In genomic region chr3:87765631-87766283, GRCm38 (mm10) we compare ENCODE assay signal across 10 mouse cellular contexts. TPM values are rescaled to one million over a fixed set of nuclear protein-coding genes. Genes with fewer than 3 reads are reported as not detected.
DNase-seq lines count a peak whose midpoint lies in the region; ATAC-seq and TF ChIP-seq lines count a peak whose summit lies in the region.
"Had no signal": no experiment of that assay in that cellular context is flagged by ENCODE, and none has a peak within 500 bp of the region (broad histone marks: within the 10 kb centered on the region; RNA-seq: fewer than 3 reads in every experiment).

No protein-coding gene starts in this region.

- H3K27me3 ChIP-seq in liver, adult 2 months (ENCODE audit: control insufficient read depth, insufficient read depth, low read length) = no peaks in the 10 kb centered on the region
- peaks cover 16% of the 10 kb centered on the region for H3K27me3 ChIP-seq in embryonic facial prominence, embryonic 15.5 days
- peaks cover 54% of the 10 kb centered on the region for H3K27me3 ChIP-seq in hindbrain, embryonic 12.5 days
- peaks cover 50% of the 10 kb centered on the region for H3K27me3 ChIP-seq in liver, embryonic 15.5 days

- H3K4me3 ChIP-seq in liver, adult 2 months (ENCODE audit: insufficient read depth, low read depth, low read length) = no peak overlapping the region
- H3K4me3 ChIP-seq in embryonic facial prominence, embryonic 15.5 days (replicated peaks) = no peak overlapping the region
- H3K4me3 ChIP-seq in hindbrain, embryonic 12.5 days = no peak overlapping the region
- H3K4me3 ChIP-seq in liver, embryonic 15.5 days (replicated peaks) = no peak overlapping the region

- no peak for DNase-seq in liver, adult 2 months (ENCODE audit: extremely low read depth, low read depth, low spot score)
- no peak for DNase-seq in liver
- no peak for DNase-seq in cerebellum, adult 8-10 months
- no peak for DNase-seq in gastrocnemius, postnatal 10 days
- no peak for DNase-seq in layer of hippocampus, adult 11-12 months (ENCODE audit: low spot score)

- H3K4me2 ChIP-seq in embryonic facial prominence, embryonic 15.5 days (replicated peaks) = no peak overlapping the region
- no peak overlapping the region; the same call in 1 of the 2 replicates for H3K4me2 ChIP-seq in hindbrain, embryonic 12.5 days (replicated peaks)
- 0 out of 2 replicates have a peak overlapping the region, but pooled peaks have one; percentile 6 for H3K4me2 ChIP-seq in liver, embryonic 15.5 days

- no peak for TF ChIP-seq CTCF in liver, adult 2 months (IDR thresholded peaks at IDR 0.05; ENCODE audit: low read depth, low read length)

- H3K9me3 ChIP-seq in embryonic facial prominence, embryonic 15.5 days (replicated peaks) = no peaks in the 10 kb centered on the region
- H3K9me3 ChIP-seq in hindbrain, embryonic 12.5 days (replicated peaks) = no peaks in the 10 kb centered on the region
- H3K9me3 ChIP-seq in liver, embryonic 15.5 days (replicated peaks) = no peaks in the 10 kb centered on the region
- H3K9me3 ChIP-seq: G1E had no signal

- H3K36me3 ChIP-seq in liver, adult 2 months (ENCODE audit: control insufficient read depth, insufficient read depth, low read length) = no peaks in the 10 kb centered on the region
- no peaks in the 10 kb centered on the region for H3K36me3 ChIP-seq in embryonic facial prominence, embryonic 15.5 days
- H3K36me3 ChIP-seq in hindbrain, embryonic 12.5 days = no peaks in the 10 kb centered on the region
- no peaks in the 10 kb centered on the region for H3K36me3 ChIP-seq in liver, embryonic 15.5 days (replicated peaks)
- H3K36me3 ChIP-seq: G1E had no signal

- 64% methylated on average over 5 of the region's 5 CpGs for WGBS in liver, adult 2 months
- WGBS in embryonic facial prominence, embryonic 15.5 days = 70% methylated on average over 5 of the region's 5 CpGs
- WGBS in hindbrain, embryonic 12.5 days = 75% methylated on average over 5 of the region's 5 CpGs
- WGBS in liver, embryonic 15.5 days (ENCODE audit: insufficient replicate concordance) = 47% methylated on average over 5 of the region's 5 CpGs

- H3K9ac ChIP-seq in liver, adult 2 months (ENCODE audit: low read depth, low read length) = peak overlapping the region; percentile 14
- H3K9ac ChIP-seq in embryonic facial prominence, embryonic 15.5 days = no peak overlapping the region
- no peak overlapping the region for H3K9ac ChIP-seq in hindbrain, embryonic 12.5 days
- H3K9ac ChIP-seq in liver, embryonic 15.5 days = no peak overlapping the region

- peaks cover under 1% of the 10 kb centered on the region; the same call in 1 of the 2 replicates for H3K4me1 ChIP-seq in liver, adult 2 months (ENCODE audit: control insufficient read depth, insufficient read depth, low read length)
- peaks cover 61% of the 10 kb centered on the region for H3K4me1 ChIP-seq in embryonic facial prominence, embryonic 15.5 days
- peaks cover 34% of the 10 kb centered on the region for H3K4me1 ChIP-seq in hindbrain, embryonic 12.5 days
- H3K4me1 ChIP-seq in liver, embryonic 15.5 days (replicated peaks) = peaks cover 17% of the 10 kb centered on the region

- 0 out of 2 replicates have a peak, but pooled peaks cover 4% of the 10 kb centered on the region for H3K79me2 ChIP-seq in liver, adult 2 months (ENCODE audit: control insufficient read depth, insufficient read depth, low read length)

- no peak for ATAC-seq in embryonic facial prominence, embryonic 15.5 days (ENCODE audit: insufficient number of reproducible peaks, low FRiP score, low TSS enrichment, low read depth)
- no peak for ATAC-seq in hindbrain, embryonic 12.5 days (ENCODE audit: low FRiP score)
- ATAC-seq in liver, embryonic 15.5 days (ENCODE audit: insufficient read depth) = no peak

- H3K27ac ChIP-seq in liver, adult 2 months (replicated peaks; ENCODE audit: insufficient read depth, low read depth, low read length) = peak overlapping the region; percentile 46
- H3K27ac ChIP-seq in embryonic facial prominence, embryonic 15.5 days (replicated peaks) = peak overlapping the region; percentile 88
- peak overlapping the region; percentile 62; the same call in 1 of the 2 replicates for H3K27ac ChIP-seq in hindbrain, embryonic 12.5 days
- peak overlapping the region; percentile 66 for H3K27ac ChIP-seq in liver, embryonic 15.5 days (replicated peaks)

- TF ChIP-seq POLR2A in liver, adult 2 months (IDR thresholded peaks at IDR 0.05; ENCODE audit: extremely low read depth, insufficient read depth, low read length) = no peak

RNA-seq across cellular contexts. Expression of gene Lrrc71, which starts 17.3 kb away (rescaled TPM):
- under 0.01 and 0.07 TPM in 2 replicates for total RNA-seq in liver, adult 2 months (2014; rRNA removed)
- polyA plus RNA-seq in liver, adult 2 months (2012; rRNA removed) = 0.04 and 0.06 TPM in 2 replicates
- 3.3 and 5.4 TPM in 2 replicates for polyA plus RNA-seq in embryonic facial prominence, embryonic 15.5 days (2015; fragmentation: Nextera tagmentation; extraction: Ambion mirVana)
- polyA plus RNA-seq in hindbrain, embryonic 12.5 days (2016; fragmentation: Nextera tagmentation; extraction: Ambion mirVana) = 0.90 and 1.2 TPM in 2 replicates
- polyA plus RNA-seq in liver, embryonic 15.5 days (2015; fragmentation: Nextera tagmentation; extraction: Ambion mirVana) = 0.15 and 0.18 TPM in 2 replicates
- under 1 TPM in 1 of 2 experiments, not detected in 1; 0.11 TPM for total RNA-seq in gastrocnemius, postnatal 10 days (2021)
- total RNA-seq: megakaryocyte-erythroid progenitor cell, adult 5-6 weeks had no signal
- polyA plus RNA-seq: G1E had no signal

RNA-seq across cellular contexts. Expression of gene Ntrk1, which starts 29.2 kb away (rescaled TPM):
- 0.27 TPM in 1 of 2 replicates, not detected in the other for total RNA-seq in liver, adult 2 months (2014; rRNA removed)
- polyA plus RNA-seq in liver, adult 2 months (2012; rRNA removed) = 0.04 and 0.12 TPM in 2 replicates
- polyA plus RNA-seq in embryonic facial prominence, embryonic 15.5 days (2015; fragmentation: Nextera tagmentation; extraction: Ambion mirVana) = 4.2 and 4.9 TPM in 2 replicates
- 19.3 and 24.0 TPM in 2 replicates for polyA plus RNA-seq in hindbrain, embryonic 12.5 days (2016; fragmentation: Nextera tagmentation; extraction: Ambion mirVana)
- polyA plus RNA-seq in liver, embryonic 15.5 days (2015; fragmentation: Nextera tagmentation; extraction: Ambion mirVana) = 0.20 and 0.26 TPM in 2 replicates
- under 1 TPM; 0.09 TPM for total RNA-seq in gastrocnemius, postnatal 10 days (2021)
- total RNA-seq: G1E; megakaryocyte-erythroid progenitor cell, adult 5-6 weeks had no signal
- polyA plus RNA-seq: G1E had no signal

RNA-seq across cellular contexts. Expression of gene Insrr, which starts 31.0 kb away (rescaled TPM):
- total RNA-seq in liver, adult 2 months (2014; rRNA removed) = not detected in 2 replicates
- polyA plus RNA-seq in liver, adult 2 months (2012; rRNA removed) = 0.02 TPM in 1 of 2 replicates, not detected in the other
- 0.47 and 0.68 TPM in 2 replicates for polyA plus RNA-seq in embryonic facial prominence, embryonic 15.5 days (2015; fragmentation: Nextera tagmentation; extraction: Ambion mirVana)
- 1.2 and 1.7 TPM in 2 replicates for polyA plus RNA-seq in hindbrain, embryonic 12.5 days (2016; fragmentation: Nextera tagmentation; extraction: Ambion mirVana)
- 0.01 TPM in 1 of 2 replicates, not detected in the other for polyA plus RNA-seq in liver, embryonic 15.5 days (2015; fragmentation: Nextera tagmentation; extraction: Ambion mirVana)
- under 1 TPM; 0.19 to 0.56 TPM for total RNA-seq in gastrocnemius, postnatal 10 days (2021)
- total RNA-seq: megakaryocyte-erythroid progenitor cell, adult 5-6 weeks had no signal
- polyA plus RNA-seq: G1E had no signal

RNA-seq across cellular contexts. Expression of gene Pear1, which starts 58.3 kb away (rescaled TPM):
- 2.3 and 4.7 TPM in 2 replicates for total RNA-seq in liver, adult 2 months (2014; rRNA removed)
- 8.7 and 12.7 TPM in 2 replicates for polyA plus RNA-seq in liver, adult 2 months (2012; rRNA removed)
- polyA plus RNA-seq in embryonic facial prominence, embryonic 15.5 days (2015; fragmentation: Nextera tagmentation; extraction: Ambion mirVana) = 24.4 and 27.4 TPM in 2 replicates
- 13.1 and 13.2 TPM in 2 replicates for polyA plus RNA-seq in hindbrain, embryonic 12.5 days (2016; fragmentation: Nextera tagmentation; extraction: Ambion mirVana)
- 5.7 and 6.5 TPM in 2 replicates for polyA plus RNA-seq in liver, embryonic 15.5 days (2015; fragmentation: Nextera tagmentation; extraction: Ambion mirVana)
- 10 to 100 TPM; 19.6 to 19.7 TPM for total RNA-seq in gastrocnemius, postnatal 10 days (2021)
- polyA plus RNA-seq: G1E had no signal
